Mouse (Mus musculus) stomach, embryonic 14.5 days (tissue): ENCODE measurements around the gene Rab11fip5. TPM values are rescaled to one million over a fixed set of nuclear protein-coding genes. Genes with fewer than 3 reads are reported as not detected.

ENCODE experiments used
- ATAC-seq: fragments of 200-750 bp; cut with Nextera tagmentation; 2 replicates; pipeline ENCODE4 v1.8.0; 2017; ENCODE audit warnings: low read depth, moderate TSS enrichment; ENCODE audit not compliant: insufficient number of reproducible peaks, insufficient read depth, low FRiP score
- H3K27ac ChIP-seq: fragments of 300-500 bp; sonication (generic); 2 replicates; pipeline ENCODE4 v1.5.1; 2014; ENCODE audit warnings: mild to moderate bottlenecking, low read length, moderate library complexity, mixed read lengths
- H3K27me3 ChIP-seq: fragments of 300-500 bp; sonication (generic); 2 replicates; pipeline ENCODE4 v1.6.1; 2014; ENCODE audit warnings: low read length, control low read depth, mixed read lengths; ENCODE audit not compliant: control insufficient read depth, insufficient read depth
- H3K36me3 ChIP-seq: fragments of 300-500 bp; sonication (generic); 2 replicates; pipeline ENCODE4 v1.6.1; 2014; ENCODE audit warnings: mild to moderate bottlenecking, control low read depth, low read length, moderate library complexity, mixed read lengths; ENCODE audit not compliant: control insufficient read depth, insufficient read depth
- H3K4me1 ChIP-seq: fragments of 300-500 bp; sonication (generic); 2 replicates; pipeline ENCODE4 v1.6.1; 2014; ENCODE audit warnings: low read length, control low read depth, mixed read lengths; ENCODE audit not compliant: control insufficient read depth, insufficient read depth
- H3K4me2 ChIP-seq: fragments of 300-500 bp; sonication (generic); replicated peaks from 2 replicates; pipeline ENCODE4 v1.6.1; 2014; ENCODE audit warnings: low read depth, low read length, control low read depth
- H3K4me3 ChIP-seq: fragments of 300-500 bp; sonication (generic); 2 replicates; pipeline ENCODE4 v1.5.1; 2014; ENCODE audit warnings: low read depth, low read length, control low read depth
- H3K9ac ChIP-seq: fragments of 300-500 bp; sonication (generic); replicated peaks from 2 replicates; pipeline ENCODE4 v1.6.1; 2014; ENCODE audit warnings: low read depth, mild to moderate bottlenecking, control low read depth, low read length, moderate library complexity, mixed read lengths
- H3K9me3 ChIP-seq: fragments of 300-500 bp; sonication (generic); 2 replicates; pipeline ENCODE4 v1.6.1; 2016; ENCODE audit warnings: low read depth, low read length, control low read depth; ENCODE audit not compliant: control insufficient read depth
- WGBS: fragments of 180-500 bp; shearing (Covaris S2); extraction: QIAGEN DNeasy Blood & Tissue Kit; methylation state at CpG from one replicate; pipeline ENCODE4 v1.1.7; 2014; 5-methylcytosine and 5-hydroxymethylcytosine counted together
- polyA plus RNA-seq: library from polyadenylated mRNA; unstranded; fragments of >200 nt; fragmentation: Nextera tagmentation; extraction: Ambion mirVana; gene quantifications from 2 replicates; pipeline ENCODE4 v1.2.1, GENCODE M21; 2014

The Rab11fip5 gene
- polyA plus RNA-seq, 1 experiment from 2014 or later, result 8.3 TPM

- Histone ChIP-seq H3K4me2 (no peak overlapping the region), H3K36me3 (no peaks in the 10 kb centered on the region), H3K9me3 (no peaks in the 10 kb centered on the region), H3K27ac (no peak overlapping the region), H3K9ac (no peak overlapping the region), H3K4me1 (peaks cover 26% of the 10 kb centered on the region; the same call in 1 of the 2 replicates), H3K4me3 (no peak overlapping the region), H3K27me3 (no peaks in the 10 kb centered on the region)
- WGBS, result 86% methylated on average over 9 of the region's 9 CpGs
- ATAC-seq, result no peak
Observed at GRCm38 (mm10) chr6:85370666-85371430, 3.6 kb downstream of the Rab11fip5 start.

DNA sequence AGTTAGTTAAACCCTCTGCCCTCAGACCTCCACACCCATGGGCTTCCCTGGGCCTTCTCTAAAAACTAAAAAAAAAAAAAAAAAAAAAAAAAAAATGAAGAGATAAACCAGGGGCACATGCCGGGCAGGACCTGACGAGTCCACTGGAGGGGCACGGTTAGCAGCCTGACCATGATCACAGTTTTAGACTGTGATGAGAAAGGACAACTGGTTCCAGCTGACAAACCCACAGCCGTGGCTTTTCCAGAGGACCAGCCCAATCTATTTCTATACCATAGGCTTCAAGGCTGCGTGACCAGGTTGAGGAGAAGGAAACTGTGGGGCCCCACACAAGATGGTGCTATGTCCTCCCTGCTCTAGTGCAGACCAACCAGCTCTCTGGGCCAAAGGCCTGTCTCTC is 4.4 kb downstream of the Rab11fip5 start:
- Histone ChIP-seq H3K27ac (no peak overlapping the region), H3K36me3 (no peaks in the 10 kb centered on the region)
- ATAC-seq, result no peak

DNA sequence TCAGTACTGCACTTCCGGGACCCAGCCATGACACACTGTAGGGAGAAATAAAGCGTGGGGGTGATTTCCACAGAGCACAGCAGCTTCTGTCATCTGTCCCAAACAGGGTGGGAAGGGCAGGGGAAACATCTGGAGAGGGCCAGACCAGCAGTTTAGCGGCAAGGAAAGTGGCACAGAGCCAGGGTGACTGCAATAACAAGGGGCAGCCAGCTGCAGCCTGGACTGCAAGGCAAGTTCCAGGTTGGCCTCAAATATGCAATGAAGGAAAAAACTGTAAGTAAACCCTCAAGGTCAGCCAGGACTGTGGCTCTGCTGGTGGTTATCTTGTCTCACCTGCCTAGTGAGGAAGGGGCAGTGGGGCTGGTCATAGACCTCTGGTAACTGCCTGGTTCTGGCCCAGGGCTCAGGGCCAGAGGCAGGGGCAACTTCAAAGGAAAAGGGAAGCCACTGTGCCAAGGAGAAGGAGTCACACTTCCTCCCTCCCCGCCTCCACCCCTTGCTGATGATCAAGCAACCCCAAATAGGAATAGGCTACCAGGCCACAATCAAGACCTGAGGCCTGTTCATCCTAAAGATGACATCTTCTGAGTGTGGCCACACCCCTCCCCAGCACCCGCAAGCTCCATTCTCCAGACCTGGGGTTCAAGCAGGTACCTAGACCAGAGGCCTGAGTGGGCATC is 5.1 kb downstream of the Rab11fip5 start:
- Histone ChIP-seq H3K27ac (no peak overlapping the region; the same call in 1 of the 2 replicates), H3K27me3 (no peaks in the 10 kb centered on the region), H3K9me3 (no peaks in the 10 kb centered on the region), H3K36me3 (no peaks in the 10 kb centered on the region), H3K4me2 (no peak overlapping the region), H3K4me1 (peaks cover 26% of the 10 kb centered on the region; the same call in 1 of the 2 replicates), H3K9ac (no peak overlapping the region), H3K4me3 (no peak overlapping the region)
- ATAC-seq, result no peak
- 64% methylated on average over 5 of the region's 5 CpGs for WGBS

More for the DNA sequence above, 4.4 kb downstream of the Rab11fip5 start:
- Histone ChIP-seq H3K9me3 (no peaks in the 10 kb centered on the region), H3K4me2 (no peak overlapping the region), H3K4me1 (peaks cover 26% of the 10 kb centered on the region; the same call in 1 of the 2 replicates), H3K9ac (no peak overlapping the region), H3K27me3 (no peaks in the 10 kb centered on the region), H3K4me3 (no peak overlapping the region)
- WGBS, result 91% methylated on average over 5 of the region's 5 CpGs

DNA sequence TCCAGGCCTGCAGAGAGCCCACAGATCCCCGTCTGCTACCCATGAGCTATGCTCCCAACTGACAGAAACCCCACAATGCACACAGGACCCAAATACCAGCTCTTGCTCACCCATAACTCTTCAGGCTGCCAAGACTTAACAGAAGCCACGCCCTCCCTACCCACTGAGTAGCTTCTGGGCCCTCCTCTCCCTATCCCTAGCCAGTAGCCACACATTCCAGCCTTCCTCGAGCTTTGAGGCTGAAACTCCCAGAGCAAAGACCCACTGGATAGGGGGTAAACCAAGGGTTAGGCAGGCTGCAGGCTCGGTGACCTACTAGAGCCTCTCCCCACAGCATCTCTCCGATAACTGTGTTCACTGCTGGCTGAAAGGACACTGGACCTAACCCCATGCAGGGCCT is 5.7 kb downstream of the Rab11fip5 start:
- Histone ChIP-seq H3K4me2 (no peak overlapping the region), H3K9ac (no peak overlapping the region), H3K9me3 (no peaks in the 10 kb centered on the region), H3K27me3 (no peaks in the 10 kb centered on the region), H3K27ac (no peak overlapping the region; the same call in 1 of the 2 replicates), H3K4me1 (peaks cover 26% of the 10 kb centered on the region; the same call in 1 of the 2 replicates), H3K4me3 (no peak overlapping the region), H3K36me3 (no peaks in the 10 kb centered on the region)
- ATAC-seq, result no peak
- WGBS, result 61% methylated on average over 5 of the region's 5 CpGs

GRCm38 (mm10) chr6:85368166-85368565 is 6.3 kb downstream of the Rab11fip5 start:
- Histone ChIP-seq H3K27me3 (no peaks in the 10 kb centered on the region), H3K4me1 (peaks cover 26% of the 10 kb centered on the region; the same call in 1 of the 2 replicates), H3K36me3 (no peaks in the 10 kb centered on the region), H3K9ac (no peak overlapping the region), H3K4me3 (no peak overlapping the region), H3K4me2 (no peak overlapping the region), H3K9me3 (no peaks in the 10 kb centered on the region), H3K27ac (no peak overlapping the region)
- WGBS, result 85% methylated on average over 1 of the region's 1 CpGs
- ATAC-seq, result no peak

DNA sequence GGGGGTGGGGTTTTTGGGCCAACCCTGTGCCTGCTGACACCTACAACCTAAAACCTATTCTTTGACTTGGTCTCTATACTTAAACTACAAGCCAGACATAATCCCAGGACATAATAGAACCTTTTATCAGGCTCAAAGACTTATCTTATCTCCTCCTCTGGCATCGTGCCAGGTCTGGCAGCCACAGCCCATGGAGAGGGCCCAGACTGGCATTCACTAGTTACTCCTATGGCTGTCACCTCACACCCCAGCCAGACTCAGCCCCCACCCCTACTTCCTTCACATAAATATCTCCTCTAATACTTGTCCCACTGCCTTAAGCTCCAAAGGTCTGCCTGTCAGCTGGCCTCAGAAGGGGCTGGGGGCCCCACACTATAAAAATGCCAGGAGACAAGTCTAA is 8.0 kb downstream of the Rab11fip5 start:
- Histone ChIP-seq H3K4me2 (no peak overlapping the region), H3K4me1 (peaks cover 16% of the 10 kb centered on the region; the same call in 1 of the 2 replicates), H3K9ac (no peak overlapping the region), H3K27ac (no peak overlapping the region), H3K9me3 (no peaks in the 10 kb centered on the region), H3K27me3 (no peaks in the 10 kb centered on the region), H3K4me3 (no peak overlapping the region), H3K36me3 (no peaks in the 10 kb centered on the region)
- 56% methylated on average over 1 of the region's 1 CpGs for WGBS
- 0 out of 2 replicates have a peak, but pooled peaks have one; percentile 16 for ATAC-seq

DNA sequence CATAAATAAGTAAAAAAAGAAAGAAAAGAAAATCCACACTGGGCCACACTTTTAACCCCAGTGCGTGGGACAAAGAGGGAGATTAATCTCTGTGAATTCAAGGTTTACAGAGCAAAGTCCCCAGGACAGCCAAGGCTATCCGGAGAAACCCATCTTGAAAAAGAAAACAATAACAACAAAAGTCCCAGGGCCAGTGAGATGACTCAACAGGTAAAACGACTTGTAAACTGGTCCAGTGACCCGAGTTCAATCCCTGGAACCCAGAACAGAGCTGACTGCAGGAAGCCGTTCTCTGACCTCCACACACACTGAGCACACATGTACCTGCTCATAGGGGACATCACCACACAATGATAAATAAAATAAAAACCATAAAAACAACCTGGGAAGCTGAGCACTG is 10.0 kb downstream of the Rab11fip5 start:
- no peak overlapping the region for H3K27ac ChIP-seq
- H3K4me2 ChIP-seq, result no peak overlapping the region
- H3K4me3 ChIP-seq, result no peak overlapping the region
- no peaks in the 10 kb centered on the region for H3K9me3 ChIP-seq
- WGBS, result 67% methylated on average over 5 of the region's 5 CpGs
- H3K9ac ChIP-seq, result no peak overlapping the region
- no peaks in the 10 kb centered on the region for H3K27me3 ChIP-seq
- H3K4me1 ChIP-seq, result peaks cover 15% of the 10 kb centered on the region; the same call in 1 of the 2 replicates
- H3K36me3 ChIP-seq, result no peaks in the 10 kb centered on the region
- no peak for ATAC-seq

DNA sequence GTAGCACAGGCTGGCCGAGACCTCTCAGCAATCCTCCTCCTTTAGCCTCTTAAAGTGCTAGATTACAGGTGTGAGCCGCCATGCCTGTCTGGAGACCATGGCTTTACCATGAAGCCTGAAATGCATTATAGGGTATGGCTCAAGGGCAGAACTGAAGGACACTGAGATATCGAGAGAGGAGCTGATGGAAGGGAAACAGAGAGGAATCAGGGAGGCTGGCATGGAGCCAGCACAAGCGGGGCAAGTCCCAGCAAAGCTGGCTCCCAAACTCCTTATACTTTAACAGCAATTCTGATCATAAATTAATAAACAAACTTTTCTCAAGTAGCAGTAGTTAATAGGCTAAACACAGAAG is 10.6 kb downstream of the Rab11fip5 start:
- Histone ChIP-seq H3K27me3 (no peaks in the 10 kb centered on the region), H3K4me2 (no peak overlapping the region), H3K9ac (no peak overlapping the region), H3K36me3 (no peaks in the 10 kb centered on the region), H3K27ac (no peak overlapping the region), H3K9me3 (no peaks in the 10 kb centered on the region), H3K4me3 (no peak overlapping the region), H3K4me1 (peaks cover 11% of the 10 kb centered on the region; the same call in 1 of the 2 replicates)
- ATAC-seq, result no peak
- WGBS, result 78% methylated on average over 4 of the region's 4 CpGs
